Mouse (Mus musculus): ENCODE measurements around the gene Abhd16a.

Abhd16a gene

DNA sequence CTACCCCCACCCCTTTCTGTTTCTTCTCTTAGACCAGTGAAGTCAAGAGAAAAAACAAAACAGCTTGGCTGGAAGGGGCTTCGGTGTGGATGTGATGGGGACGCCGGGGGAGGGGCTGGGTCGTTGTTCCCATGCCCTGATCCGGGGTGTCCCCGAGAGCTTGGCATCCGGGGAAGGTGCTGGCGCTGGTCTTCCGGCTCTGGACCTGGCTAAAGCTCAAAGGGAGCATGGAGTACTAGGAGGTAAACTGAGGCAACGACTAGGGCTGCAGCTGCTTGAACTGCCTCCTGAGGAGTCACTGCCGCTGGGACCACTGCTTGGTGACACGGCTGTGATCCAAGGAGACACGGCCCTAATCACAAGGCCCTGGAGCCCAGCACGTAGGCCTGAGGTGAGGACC lies 29.0 kb upstream of the Abhd16a start:
- peak in 1 of 2 experiments; percentile 54 for DNase-seq

DNA sequence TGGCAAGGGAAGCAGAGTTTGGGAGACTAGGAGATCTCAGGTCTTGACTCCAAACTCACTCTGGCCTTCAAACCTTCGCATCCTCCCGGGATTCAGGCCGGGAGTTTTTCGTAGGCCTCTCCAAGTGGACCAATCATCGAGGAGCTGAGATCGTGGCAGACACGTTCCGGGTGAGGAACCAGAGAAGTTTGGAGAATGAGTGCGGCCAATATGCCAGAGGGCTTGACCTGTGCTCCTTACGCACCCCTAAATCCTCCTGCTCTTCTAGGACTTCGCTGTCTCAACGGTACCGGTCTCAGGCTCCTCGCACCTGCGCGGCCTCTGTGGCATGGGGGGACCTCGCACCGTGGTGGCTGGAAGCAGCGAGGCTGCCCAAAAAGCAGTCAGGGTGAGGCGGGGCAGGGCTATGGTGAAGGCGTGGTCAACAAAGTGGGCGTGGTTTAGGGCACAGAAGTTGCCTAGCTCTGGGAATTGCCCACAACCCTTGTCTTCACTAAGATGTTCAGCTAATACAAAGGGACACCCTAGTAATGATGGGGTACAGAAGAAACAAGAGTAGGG lies 28.2 kb upstream of the Abhd16a start:
- peak; percentile 51 to 63 for DNase-seq

DNA sequence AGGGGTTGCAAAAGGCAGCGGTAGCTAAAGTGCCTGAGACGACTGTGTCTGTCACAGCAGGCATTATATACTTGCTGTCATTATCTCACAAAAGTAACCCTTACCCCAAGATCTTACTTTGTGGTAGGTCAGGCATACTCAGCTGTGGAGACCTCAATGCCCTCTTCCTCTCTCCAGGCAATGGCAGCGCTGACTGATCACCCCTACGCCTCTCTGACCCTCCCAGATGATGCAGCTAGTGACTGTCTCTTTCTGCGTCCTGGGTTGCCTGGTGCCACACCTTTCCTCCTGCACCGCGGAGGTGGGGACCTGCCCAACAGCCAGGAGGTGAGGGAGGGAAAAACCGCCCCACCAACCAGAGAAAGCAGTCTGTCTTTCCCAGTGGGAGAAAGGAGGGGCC lies 27.8 kb upstream of the Abhd16a start:
- DNase-seq: no peak

DNA sequence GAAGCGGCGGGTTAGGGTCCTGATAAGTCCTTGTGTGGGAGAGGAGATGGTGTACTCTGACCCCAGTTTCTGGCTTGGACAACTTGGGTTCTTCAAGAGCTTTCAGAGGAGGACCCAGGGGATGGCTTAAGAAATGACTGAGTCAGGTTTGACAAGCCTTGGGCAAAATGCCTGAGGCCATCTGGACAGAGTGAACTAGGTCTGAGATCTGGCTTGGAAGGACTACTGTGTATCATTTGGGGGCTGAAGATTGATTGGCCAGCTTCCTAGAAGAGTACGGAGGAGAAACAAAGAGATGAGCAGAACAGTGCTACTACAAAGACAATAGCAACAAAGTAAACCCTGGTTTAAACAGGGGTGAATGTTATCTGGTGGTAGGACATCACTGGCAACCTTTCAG lies 25.6 kb upstream of the Abhd16a start:
- peak; percentile 82 to 88 for DNase-seq

DNA sequence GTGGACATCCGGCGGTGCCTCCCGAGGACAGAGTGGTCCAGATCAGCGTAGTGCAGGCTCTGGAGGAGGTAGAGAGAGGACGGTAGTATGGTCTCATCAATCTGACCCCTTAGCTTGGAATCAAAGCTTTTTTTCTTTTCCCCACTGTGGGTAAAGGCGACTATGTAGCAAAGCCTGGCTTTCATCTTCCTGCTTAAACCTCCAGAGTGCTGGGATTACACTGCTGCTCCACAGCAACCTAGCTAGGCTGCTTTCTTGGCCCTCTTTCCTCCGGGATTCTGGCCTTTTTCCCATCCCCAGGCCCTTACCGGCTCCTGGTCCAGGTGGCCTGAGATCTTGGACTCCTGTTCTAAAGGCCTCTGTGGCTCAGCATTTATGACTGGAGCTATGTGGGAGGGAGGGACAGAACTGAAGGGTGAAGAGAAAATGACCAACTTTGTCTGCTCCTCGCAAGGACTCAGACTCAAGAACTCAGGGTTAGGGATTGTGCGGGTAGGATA lies 24.6 kb upstream of the Abhd16a start:
- DNase-seq: peak; percentile 82 to 85

DNA sequence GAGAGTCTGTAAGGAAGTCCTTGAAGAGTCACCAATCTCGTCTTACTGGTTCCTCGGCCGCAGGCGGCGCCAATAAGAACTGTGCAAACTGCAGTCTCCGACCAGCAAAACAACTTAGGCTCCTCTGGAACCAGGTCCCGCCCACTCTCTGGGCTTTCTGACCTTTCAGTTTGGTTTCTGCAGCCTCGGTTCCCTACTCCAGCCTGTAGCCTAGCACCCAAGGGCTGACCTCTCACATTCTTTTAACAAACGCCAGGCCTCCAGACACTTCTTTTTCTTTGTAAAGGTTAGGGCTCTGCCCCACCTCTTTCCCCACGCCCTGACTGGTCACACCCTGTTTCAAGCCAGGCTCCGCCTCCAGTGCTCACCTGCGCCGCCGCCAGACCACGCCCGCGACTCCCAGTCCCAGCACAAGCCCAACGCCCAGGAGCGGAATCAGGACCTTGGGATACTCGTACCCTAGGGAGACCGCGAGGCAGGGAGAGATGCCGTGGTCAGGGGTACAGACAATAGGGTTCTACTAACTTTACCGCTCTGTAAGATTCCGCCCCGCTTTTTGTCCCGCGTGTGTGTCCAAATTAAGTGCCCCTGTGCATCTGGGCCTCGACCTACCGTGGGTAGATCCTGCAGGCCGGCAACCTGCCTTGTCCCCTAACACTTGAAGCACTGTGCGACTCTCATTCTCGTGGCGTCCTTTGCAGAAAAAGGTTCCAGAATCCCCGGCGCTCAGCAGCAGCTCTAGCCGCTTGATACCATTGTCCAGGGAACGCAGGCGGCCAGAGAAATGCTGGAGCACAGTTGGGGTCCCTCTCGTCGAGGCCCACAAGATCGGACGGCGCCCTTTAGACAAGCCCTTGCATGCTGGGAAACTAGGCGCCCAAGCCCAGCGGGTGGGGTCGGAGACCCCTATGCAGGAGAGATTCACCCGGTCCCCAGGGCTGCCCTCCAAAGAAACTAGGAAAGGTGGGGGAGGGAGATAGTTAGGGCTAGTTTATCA lies 23.8 kb upstream of the Abhd16a start, which contains the start of gene Ly6g6c:
Ly6g6c (plus strand) TSS at position 438 of the 997 bp plus-strand sequence.
- peak; percentile 51 to 55 for DNase-seq

DNA sequence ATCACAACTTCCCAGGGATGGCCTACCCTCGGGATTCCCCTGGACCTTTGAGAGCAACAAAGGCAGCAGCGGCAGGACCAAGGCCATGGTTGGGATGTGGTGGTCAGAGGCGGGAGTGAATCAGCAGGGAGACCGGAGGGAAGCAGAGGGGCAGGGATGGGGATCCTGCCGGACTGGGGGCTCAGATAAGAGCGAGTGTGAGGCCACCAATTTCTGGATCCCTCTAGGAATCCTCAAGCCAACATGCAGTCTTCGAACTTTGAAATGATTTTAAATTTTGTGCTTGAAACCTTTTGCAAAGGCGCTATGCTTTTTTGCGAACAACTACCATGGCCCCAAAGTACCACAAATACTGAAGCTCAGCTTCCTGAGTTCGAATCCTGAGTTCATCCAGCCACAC lies 23.0 kb upstream of the Abhd16a start, which contains the start of gene Mpig6b:
Mpig6b (minus strand) TSS at position 101 of the 400 bp plus-strand sequence.
- peak in 1 of 2 experiments; percentile 12 for DNase-seq

DNA sequence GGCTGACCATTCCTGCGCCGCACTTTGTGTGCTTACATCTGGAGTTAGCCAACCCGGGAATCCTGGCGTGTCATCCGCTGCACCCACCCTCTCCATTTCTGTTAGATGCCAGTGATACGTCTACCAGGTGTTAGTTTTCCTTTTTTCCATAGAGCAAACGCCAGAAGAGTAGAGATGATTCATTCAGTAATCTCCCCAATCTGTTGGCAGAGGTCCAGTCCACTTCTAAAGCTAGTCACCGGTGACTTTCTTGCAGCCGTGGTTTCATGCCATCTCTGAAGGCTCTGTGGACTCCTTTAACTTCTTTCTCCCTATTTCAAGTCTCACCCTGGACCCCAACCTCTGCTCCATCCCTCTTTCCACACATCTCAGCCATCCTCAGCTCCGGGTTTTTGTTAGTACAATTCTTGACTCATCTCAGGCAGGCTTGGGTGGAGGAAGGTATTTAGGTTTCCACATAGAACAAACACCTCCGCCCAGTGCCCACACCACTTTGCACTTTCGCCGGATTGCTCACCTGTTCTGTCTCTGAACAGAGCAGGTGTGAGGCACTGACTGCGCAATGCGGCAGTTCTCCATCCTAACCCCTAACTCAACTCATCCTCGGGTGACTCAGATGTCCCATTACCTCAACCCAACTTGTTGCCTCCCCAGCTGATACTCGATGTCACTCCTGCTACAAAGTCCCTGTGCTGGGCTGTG lies 20.7 kb upstream of the Abhd16a start:
- DNase-seq: peak in 1 of 2 experiments; percentile 47

DNA sequence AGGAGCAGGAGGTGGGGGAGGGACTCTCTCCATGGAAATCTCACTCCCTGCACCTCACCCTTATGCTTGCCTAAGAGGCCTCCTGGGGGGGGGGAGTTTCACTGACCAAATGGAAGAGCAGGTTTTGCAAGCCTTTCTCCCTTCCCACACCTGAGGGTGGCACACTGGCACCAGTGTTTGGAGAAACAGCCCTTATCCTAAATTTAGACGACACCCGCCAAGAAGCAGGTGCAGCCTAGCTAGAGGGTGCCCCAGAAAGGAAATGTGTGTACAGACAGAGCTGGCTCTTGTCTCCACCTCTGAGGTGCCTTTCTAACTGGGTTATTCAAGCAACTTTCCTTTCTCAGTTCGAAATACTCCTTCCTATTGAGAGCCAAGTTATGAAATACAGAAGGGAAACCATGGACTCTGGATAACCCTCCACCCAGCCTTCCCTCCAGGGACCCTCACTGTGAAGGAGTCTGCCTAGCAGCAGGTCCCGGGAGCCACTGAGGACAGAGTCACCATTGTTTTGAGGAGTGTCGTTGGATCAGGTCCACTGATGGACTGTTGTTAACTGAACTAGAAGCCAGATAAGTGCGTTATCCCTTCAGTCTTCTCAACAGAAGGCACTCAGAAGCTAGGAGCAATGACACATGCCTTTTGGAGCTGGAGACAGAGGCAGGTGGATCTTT lies 18.4 kb upstream of the Abhd16a start:
- peak; percentile 86 to 89 for DNase-seq

DNA sequence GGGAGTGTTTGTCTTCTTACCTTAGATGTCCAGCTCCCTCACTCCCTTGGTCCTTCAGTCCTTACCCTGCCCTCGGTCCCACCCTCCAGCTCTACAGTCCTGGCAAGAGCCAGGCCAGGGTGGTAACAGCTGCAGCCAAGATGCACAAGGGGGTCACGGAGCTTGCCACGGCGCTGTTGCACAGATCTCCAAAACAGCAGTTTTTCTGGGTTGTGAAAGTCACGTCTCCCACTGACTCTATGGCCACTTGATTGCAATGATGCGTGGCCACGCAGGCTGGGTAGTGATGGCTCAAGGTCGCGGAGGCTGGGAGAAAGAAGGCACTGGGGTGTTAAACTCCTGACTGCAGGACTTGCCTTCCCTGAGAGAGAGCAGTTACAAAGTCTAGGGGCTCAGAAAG lies 17.6 kb upstream of the Abhd16a start:
- peak; percentile 43 to 46 for DNase-seq

DNA sequence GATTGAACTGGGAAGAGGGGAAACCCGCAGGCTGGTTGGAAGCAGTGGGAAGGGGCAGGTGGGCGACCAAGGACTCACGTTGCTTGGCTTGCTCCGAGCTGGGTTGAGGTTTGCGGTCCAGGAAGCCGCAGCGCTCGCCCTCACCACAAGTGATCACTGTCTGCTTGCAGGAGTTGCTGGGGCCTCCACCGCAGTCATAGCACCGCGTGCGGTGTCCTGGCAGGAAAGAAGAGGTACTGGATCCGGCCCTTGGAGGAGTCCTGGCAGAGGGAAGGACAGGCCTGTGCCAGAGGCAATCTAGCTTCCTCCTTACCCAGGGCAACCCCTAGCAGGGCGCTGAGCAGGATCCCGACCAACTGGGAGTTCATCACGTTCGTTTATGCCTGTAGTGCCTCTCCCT lies 15.0 kb upstream of the Abhd16a start:
- peak; percentile 80 to 85 for DNase-seq

DNA sequence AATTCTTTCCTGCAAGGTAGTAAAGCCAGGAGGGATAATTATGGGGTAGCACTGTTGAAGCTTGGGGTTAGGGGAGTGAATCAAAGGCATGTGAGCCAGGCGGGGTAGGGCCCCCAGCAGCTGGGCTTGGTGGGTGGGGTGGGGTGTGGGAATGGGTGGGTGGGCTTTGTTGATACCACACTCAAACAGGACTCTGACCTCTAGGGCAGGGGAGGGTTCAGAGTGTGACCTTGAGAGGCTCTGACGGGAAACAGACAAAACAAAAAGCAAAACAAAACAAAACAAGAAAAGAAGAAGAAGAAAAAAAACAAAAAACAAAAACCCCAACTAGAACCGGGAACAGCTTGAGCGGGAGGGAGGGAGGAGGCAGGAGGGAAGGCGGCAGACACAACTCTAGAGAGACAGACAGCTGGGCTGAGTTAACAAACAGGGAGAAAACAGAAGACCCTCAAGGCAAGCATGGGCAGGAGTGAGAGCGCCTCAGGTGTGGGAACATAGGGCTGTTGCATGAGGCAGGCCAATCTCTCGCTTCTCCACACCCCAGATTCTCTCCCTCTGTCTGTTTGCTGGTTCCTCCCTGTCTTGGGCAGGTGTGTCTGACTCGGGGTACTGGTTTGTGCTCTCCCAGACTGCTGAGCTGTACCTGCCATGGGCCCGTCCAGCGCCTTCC lies 12.4 kb upstream of the Abhd16a start, which contains the start of gene Ly6g6e:
Ly6g6e (plus strand) TSS at position 396 of the 670 bp plus-strand sequence.
- DNase-seq: no peak

DNA sequence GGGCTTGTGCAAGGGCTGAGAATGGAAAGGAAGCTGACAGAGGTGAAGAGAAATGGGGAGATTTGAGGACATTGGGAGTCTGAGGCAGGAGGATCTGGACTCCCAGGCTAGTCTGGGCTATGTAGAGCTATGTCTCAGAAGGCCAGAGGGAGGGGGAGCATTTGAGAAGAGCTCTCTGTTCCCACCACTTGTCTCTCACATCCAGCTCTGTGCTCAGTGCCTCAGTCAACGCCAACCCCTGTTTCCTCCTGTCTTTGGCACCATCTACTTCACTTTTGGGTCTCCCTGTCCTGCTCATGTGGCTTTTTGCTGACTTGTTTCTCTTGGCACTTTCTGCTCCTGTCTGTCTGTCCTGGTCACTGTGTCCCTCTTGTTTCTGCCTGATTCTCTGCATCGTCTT lies 11.8 kb upstream of the Abhd16a start:
- no peak for DNase-seq

DNA sequence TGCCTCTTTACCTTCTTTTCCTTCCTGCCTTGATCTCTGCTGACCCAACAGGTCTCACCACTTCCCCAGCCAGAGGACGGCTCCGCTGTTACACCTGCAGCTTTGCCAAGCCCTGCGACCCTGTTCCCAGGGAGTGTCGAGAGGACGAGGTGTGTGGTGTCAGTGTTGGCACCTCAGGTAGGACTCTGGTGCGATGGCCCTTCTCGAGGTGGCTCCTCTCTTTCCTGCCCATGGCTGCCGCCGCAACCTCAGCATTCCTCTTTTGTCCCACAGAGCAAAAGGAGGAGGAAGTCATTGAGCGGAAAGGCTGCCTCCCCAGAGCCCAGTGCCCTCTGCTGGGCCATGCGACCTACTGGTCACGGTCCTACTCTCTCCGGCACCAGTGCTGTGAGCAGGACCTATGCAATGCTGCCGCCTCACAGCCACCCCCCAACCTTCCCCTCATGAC lies 11.3 kb upstream of the Abhd16a start, which contains the start of gene Ly6g6d:
Ly6g6d (minus strand) TSS at position 280 of the 448 bp plus-strand sequence.
- peak in 1 of 2 experiments; percentile 49 for DNase-seq

DNA sequence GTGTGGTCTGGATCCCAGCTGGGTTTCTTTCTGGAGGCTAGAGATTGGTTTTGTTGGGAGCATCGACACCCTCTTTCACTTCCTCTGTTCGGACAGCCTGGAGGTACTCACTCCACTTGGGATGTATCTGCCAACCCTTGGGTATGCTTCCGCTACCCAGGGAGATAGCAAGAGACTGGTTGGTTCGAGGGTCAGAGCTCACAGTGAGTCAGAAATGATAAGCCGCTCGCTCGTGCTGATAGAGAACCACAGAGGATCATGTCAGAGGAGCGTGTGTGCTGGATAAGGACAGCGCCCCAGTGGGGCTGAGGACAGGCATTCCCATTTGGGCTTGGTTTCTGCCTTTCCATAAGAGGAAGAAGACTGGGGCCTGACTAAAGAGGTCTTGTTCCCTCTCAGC lies 9.3 kb upstream of the Abhd16a start:
- no peak for DNase-seq

DNA sequence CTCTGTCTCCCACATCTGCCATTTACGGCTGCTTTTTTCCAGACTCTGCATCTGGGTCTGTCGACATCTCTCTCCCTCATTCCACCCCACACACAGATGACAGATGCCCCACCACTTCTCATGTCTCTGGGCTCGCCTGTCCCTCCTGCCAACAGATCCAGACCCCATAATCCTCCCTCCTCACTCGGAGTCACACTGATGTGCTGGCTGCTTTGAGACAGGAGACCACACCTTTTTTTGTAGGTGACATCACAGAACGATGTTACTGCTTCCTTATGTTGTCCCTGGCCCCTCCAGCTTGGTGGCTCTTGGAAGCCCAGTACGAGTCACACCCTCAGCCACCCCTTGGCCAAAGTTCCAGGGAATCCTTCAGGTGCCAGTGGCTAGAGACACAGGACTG lies 8.8 kb upstream of the Abhd16a start:
- DNase-seq: no peak

DNA sequence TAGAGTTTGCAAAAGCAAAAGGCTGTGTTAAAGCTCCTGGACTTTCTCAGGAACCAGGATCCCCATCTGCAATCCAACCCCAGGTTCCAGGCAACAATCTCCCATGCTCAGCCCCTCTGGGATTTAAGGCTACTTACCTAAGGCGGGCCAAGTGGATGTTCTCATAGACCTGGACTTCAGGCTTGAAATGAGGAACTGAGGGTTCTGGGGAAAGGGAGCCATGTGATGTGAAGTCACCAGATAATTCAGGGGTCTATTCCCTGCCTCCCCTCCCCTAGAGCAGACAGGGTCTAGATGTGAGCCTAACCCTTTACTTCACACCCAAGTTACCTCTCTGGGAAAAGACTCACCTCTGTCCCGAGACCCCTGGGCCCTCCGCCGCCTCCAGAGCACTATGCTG lies 8.4 kb upstream of the Abhd16a start:
- DNase-seq: no peak

DNA sequence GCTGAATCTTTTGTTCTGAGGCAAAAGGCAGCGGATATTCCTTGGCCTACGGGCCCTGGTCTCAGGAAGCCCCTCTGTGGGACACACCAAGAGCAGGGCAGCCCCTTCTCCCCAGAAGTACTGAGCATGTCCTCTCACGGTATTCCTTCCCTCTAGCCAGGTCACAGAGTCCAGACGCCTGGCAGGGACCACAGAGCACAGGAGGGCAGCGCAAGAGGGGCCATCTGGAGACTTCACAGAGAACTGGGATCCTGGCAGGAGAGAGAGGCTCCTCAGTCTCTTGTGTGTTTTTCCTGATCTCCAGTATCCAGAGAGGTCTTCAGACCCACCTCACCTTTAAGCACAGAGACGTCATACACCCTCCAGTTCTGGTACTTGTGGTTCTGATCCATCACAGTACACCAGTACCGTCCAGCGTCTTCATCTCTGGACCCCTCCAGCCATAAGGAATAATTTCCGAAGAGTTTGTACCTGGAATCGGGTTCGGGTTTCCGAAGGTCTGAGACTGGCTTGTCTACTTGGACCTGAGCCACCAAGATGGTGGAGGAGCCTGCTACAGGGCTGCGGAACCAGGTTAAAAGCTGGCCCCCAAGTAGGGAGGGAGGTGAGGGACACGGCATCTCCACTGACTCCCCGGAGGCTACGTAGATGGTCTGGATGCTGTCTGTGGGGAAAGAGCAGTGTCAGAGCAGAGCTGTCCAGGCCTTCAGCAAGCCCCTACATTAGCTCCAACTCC lies 6.1 kb upstream of the Abhd16a start:
- peak; percentile 52 to 57 for DNase-seq

DNA sequence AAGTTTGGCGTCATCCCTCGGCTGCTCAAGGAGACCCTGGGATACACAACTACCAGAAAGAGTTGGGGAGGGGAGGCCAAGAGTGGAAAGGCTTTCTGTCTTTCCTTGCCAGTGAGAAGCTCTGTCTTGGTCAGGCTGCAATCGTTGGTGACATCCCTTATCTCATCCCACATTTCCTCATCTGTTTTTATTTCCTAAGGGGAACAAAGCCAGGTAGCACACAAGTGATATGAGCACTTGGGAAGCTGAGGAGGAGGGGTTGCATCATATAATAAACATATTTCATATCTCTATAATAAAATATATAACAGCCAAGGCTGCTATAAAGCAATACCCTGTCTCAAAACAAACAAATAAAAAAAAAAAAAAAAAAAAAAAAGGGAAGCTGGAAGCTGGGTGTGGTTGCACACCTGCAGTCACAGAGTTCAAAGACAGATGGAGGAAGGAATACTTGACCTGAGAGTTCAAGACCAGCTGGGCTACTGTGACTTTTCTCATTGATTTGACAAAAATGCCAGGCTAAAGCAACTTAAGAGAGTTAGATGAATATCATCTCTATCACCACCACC lies 5.0 kb upstream of the Abhd16a start:
- DNase-seq: no peak

DNA sequence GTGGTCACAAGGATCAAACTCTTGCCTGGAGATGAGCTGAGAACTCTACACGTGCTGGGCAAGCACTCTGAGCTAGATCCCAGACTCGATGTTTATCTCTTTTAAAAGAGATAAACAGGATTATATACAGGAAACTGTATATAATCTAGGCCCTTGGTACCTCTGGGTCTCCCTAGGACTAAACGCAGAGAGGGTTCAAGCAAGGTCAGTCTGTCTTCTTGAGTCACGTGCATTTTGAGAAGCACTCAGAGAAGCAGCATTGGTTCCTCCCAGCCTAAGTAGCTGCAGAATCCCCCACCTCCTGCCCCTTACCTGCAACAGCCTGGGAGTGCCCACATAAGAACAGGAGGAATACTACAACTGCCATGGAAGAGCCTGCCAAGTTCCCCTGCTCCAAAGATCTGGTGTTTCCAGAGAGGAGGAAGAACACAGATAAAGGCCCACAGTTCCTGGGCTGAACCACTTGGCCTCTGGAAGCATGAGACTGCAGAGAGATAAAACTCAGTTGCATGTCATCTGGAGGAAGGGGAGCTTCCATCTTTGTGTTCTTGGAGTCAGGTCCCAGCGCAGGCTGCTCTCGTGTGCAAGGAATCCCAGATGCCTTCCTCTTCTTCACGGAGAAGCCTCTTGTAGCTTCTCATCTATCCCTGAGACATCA lies 3.7 kb upstream of the Abhd16a start, which contains the start of gene Ly6g6f:
Ly6g6f (minus strand) TSS at position 403 of the 658 bp plus-strand sequence.
- DNase-seq: no peak

Data from cerebellum, postnatal 10 days (tissue).